Mouse (Mus musculus) cerebellum, postnatal 10 days (tissue): ENCODE data around the gene Olfr961.

Experiments
- DNase-seq, 2 experiments: peaks; one replicate each; pipeline ENCODE4 v3.0.0; 2021; ENCODE audit warnings: mixed read lengths in 2 of 2

Gene Olfr961

GRCm38 (mm10) chr9:39644785-39645184 is at the start of gene Olfr961:
Gene Olfr961 (plus strand): TSS chr9:39645085.
- DNase-seq, result no peak

- DNase-seq, result peak; percentile 19 to 37
Observed at GRCm38 (mm10) chr9:39602536-39603332, 42.2 kb upstream of the Olfr961 start.

- DNase-seq, result peak; percentile 3 to 8
Observed at GRCm38 (mm10) chr9:39603333-39603845, 41.5 kb upstream of the Olfr961 start.

GRCm38 (mm10) chr9:39603999-39604453 is 40.9 kb upstream of the Olfr961 start, which contains the start of gene AW551984:
Gene AW551984 (minus strand): TSS chr9:39604403.
- DNase-seq, result peak; percentile 1 to 4

- DNase-seq, result no peak
Observed at GRCm38 (mm10) chr9:39608497-39608896, 36.4 kb upstream of the Olfr961 start.

- no peak for DNase-seq
Observed at GRCm38 (mm10) chr9:39610355-39610754, 34.5 kb upstream of the Olfr961 start, which contains the start of gene Olfr148. Gene Olfr148 (plus strand): TSS chr9:39610655.

- peak; percentile 50 to 56 for DNase-seq
Observed at GRCm38 (mm10) chr9:39611953-39612352, 32.9 kb upstream of the Olfr961 start.

GRCm38 (mm10) chr9:39621073-39621472 is 23.8 kb upstream of the Olfr961 start, which contains the start of gene Olfr960:
Gene Olfr960 (plus strand): TSS chr9:39621373.
- no peak for DNase-seq

- DNase-seq, result no peak
Observed at GRCm38 (mm10) chr9:39623783-39624182, 21.1 kb upstream of the Olfr961 start.

GRCm38 (mm10) chr9:39624711-39625110 is 20.2 kb upstream of the Olfr961 start:
- DNase-seq, result no peak

GRCm38 (mm10) chr9:39629069-39629468 is 15.8 kb upstream of the Olfr961 start:
- DNase-seq, result no peak

GRCm38 (mm10) chr9:39633913-39634594 is 10.8 kb upstream of the Olfr961 start:
- DNase-seq, result no peak

- no peak for DNase-seq
Observed at GRCm38 (mm10) chr9:39647382-39647781, 2.5 kb downstream of the Olfr961 start.

GRCm38 (mm10) chr9:39654756-39655396 is 10.0 kb downstream of the Olfr961 start:
- no peak for DNase-seq

GRCm38 (mm10) chr9:39666905-39667304 is 22.0 kb downstream of the Olfr961 start, which contains the start of gene Olfr963:
Gene Olfr963 (plus strand): TSS chr9:39667205.
- DNase-seq, result no peak

GRCm38 (mm10) chr9:39669723-39670122 is 24.8 kb downstream of the Olfr961 start:
- no peak for DNase-seq

GRCm38 (mm10) chr9:39674820-39675219 is 29.9 kb downstream of the Olfr961 start:
- DNase-seq, result no peak

GRCm38 (mm10) chr9:39678557-39678956 is 33.7 kb downstream of the Olfr961 start:
- DNase-seq, result no peak

- DNase-seq, result peak in 1 of 2 experiments; percentile 1
Observed at GRCm38 (mm10) chr9:39679280-39679679, 34.4 kb downstream of the Olfr961 start.
